Mouse (Mus musculus) retina, postnatal 1 day (tissue): ENCODE data around the gene Kiss1r.
"Not testable (repeated sequence)": the region's sequence is repeated elsewhere in the genome, so short reads cannot be mapped to it uniquely, and the experiment has no call there.

Source experiments
- DNase-seq: peaks from one replicate; pipeline ENCODE4 v3.0.0-alpha.2; 2012

Kiss1r gene

DNA sequence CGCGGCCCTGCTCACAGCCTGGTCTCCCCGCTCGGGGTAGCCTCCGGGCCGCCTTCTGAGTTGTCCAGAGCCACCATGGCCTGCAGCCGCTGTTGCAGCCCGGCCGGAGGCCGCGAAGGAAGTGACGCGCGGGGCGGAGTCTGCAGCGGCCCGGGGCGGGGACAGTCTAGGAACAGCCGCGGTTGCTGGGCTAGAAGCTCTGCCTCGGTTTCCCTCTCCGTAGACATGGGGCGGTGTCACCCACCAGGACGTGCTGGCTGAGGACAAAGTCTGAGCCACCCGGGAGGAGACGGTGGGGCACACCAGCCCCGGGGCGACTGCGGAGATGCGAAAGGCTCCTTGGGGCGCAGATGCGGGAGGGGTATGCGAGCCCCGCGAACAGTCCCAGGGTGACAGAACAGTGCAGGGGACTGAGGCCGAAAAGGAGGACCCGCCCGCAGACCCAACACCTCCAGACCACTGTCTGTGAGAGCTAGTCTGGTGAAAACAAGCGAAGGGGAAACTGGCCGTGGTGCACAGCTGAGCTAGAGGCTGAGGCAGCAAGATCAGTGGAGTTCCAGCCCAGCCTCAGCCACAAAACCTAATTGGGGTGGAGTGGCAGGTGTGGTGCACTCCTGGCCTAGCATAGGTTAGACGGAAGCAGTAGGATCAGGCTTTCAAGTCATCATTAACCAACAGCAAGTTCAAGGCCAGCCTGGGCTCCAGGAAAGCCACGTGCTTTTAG, at the start of gene Kiss1r:
Gene Kiss1r (plus strand): TSS at position 164 of the 724 bp plus-strand sequence.
- DNase-seq = peak; percentile 83

- no peak for DNase-seq
These were observed 44.9 kb upstream of the Kiss1r start for GRCm38 (mm10) chr10:79871845-79872244.

DNA sequence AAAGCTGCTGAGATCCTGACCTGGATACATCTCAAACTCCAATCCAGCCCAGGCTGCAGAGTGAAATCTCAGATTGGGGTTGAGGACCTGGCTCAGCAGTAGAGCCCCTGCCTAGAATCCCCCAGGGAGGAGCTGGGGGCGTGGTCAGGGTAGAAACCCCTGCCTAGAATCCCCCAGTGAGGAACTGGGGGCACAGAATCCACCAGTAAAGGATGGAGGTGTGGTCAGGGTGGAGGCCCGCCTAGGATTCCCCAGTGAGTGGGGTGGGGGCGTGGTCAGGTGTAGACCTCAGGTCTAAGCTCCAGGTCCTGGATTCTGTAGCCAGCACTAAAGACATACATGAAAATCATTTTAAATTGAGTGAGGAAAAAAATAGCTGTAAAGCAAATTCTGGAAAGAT, 43.9 kb upstream of the Kiss1r start:
- no peak for DNase-seq

GRCm38 (mm10) chr10:79873313-79873712, 43.5 kb upstream of the Kiss1r start:
- DNase-seq = peak; percentile 30

DNA sequence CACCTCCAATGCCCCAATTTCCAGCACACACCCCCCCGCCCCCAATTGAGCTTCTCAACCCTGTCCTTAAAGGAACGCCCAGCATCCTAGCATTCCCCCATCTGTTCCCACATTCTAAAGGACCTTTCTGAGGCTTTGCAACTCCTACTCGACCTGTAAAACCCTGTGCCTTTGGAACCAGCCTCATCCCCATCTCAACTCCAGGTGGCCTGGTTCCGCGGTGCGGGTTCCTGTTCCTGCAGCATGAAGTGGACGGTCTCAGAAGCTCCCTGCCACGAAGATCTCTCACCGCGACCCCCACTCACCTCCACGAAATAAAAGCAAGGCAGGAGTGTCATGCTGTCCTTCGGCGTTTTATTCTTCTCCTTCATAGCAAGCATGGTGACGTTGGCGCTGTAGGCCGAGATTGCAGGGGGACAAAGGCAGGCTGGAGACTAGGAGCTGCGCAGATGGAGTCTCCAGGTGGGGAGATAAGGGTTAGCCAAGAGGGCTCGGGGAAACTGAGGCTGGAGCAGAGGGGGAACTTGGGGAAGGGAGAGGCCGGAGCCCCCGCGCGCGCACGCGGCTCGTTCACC, 43.0 kb upstream of the Kiss1r start:
- DNase-seq = peak; percentile 46

- DNase-seq = peak; percentile 93
These were observed 42.4 kb upstream of the Kiss1r start, which contains the start of the genes Prtn3 and Plppr3 for GRCm38 (mm10) chr10:79874290-79874862. TSS of gene Prtn3 (plus strand) at chr10:79874476. TSS of gene Plppr3 (minus strand) at chr10:79874634.

- DNase-seq = no peak
These were observed 39.6 kb upstream of the Kiss1r start for GRCm38 (mm10) chr10:79877174-79877573.

DNA sequence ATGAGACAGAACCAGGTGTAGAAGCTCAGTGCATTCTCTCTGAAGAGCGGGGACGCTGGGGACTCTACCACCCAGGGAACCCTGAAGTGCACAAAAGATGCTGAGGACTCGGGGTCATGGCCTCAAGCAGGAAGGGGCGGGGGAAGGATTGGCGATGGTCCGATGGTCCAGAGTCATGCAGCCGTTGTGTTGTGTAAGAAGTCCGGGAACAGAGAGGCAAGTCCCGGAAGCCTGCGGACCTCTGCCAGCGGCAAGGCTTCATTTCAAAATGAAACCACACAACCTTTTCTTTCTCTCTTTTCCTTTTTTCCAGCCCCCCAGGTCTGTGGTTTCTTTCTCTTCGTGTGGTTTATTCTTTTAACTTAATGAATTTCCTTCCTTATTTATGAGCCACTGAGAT, 39.0 kb upstream of the Kiss1r start:
- no peak for DNase-seq

DNA sequence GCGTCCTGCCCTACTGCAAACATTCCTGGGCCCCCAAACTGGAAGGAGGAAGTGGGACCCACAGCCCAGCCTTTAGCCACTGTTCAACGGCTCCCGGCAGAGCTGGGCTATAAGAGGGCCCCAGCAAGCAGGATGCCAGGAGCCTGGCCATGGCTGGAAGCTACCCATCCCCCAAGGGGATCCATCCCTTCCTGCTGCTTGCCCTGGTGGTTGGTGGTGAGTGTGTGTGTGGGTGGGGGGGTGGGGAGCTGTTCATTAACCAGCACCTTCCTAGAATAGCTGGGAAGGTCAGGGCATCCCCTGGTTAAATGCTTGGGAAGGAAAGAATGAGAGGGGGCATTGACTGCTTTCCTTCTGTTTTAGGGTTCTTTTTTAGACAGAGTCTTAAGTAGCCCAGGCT, 37.2 kb upstream of the Kiss1r start:
- DNase-seq = no peak

- no peak for DNase-seq
These were observed 36.0 kb upstream of the Kiss1r start for GRCm38 (mm10) chr10:79880721-79881120.

DNA sequence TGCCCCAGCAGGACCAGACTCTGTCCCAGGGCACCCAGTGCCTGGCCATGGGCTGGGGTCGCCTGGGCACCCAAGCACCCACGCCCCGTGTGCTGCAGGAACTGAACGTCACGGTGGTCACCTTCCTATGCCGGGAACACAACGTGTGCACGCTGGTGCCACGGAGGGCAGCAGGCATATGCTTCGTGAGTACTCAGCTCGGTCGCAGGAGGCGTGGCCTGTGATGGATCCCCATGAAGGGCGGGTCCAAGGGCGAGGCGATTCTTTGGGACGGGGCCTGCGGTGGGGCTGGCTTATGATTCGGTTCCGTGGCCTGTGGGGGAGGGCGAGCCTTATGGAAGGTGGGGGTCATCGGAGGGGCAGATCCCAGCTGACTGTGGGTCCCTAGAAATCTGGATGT, 34.8 kb upstream of the Kiss1r start:
- DNase-seq = peak; percentile 68

- DNase-seq = peak; percentile 92
These were observed 33.3 kb upstream of the Kiss1r start for GRCm38 (mm10) chr10:79883297-79884084.

DNA sequence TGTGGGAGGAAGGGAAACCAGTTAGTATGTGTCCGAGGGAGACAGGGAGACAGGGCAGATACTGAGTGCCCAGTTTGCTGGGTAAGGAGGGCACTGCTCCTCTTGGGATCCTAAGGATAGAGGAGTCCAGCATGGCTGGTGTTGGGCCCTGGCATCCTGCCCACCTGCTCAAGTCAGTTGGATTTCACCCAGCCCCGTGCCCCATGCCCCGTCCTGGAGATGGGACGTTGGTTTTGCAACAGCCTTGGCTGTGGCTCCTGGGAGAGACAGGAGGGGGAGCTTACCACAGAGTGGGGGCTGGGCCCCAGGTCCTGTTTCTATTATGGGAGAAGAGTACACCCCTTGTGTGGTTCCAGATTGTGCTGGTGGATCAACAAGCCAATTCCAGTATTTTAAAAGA, 32.3 kb upstream of the Kiss1r start:
- DNase-seq = no peak

DNA sequence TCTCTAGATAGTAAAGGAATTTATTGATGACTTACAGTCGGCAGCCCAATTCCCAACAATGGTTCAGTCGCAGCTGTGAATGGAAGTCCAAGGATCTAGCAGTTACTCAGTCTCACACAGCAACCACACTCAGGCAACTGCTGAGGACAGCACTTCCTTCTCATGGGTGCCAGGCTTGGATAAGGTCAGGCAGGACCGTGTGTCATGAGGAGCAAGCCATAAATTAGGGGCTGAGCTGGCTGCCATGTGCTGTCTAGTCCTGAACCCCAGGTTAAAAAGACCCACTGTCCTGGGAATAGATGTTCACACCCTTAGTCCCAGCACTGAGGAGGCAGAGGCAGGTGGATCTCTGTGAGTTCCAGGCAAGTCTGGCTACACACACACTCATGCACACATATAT, 31.8 kb upstream of the Kiss1r start:
- DNase-seq = not testable (repeated sequence)

- no peak for DNase-seq
These were observed 30.7 kb upstream of the Kiss1r start, which contains the start of gene Elane for GRCm38 (mm10) chr10:79886054-79886453. TSS of gene Elane (plus strand) at chr10:79886247.

DNA sequence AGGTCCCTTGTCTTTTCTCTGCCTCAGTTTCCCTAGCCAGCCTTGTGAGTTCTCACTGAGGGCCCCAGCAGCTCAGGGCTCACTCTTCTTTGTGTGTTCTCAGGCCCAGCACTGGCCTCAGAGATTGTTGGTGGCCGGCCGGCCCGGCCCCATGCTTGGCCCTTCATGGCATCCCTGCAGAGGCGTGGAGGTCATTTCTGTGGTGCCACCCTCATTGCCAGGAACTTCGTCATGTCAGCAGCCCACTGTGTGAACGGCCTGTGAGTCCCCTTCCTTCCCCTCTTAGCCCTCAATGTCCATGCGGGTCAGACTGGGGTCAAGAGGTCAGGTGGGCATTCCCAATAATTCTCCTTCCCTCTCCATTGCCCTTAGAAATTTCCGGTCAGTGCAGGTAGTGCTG, 30.2 kb upstream of the Kiss1r start:
- DNase-seq = no peak

- no peak for DNase-seq
These were observed 27.4 kb upstream of the Kiss1r start for GRCm38 (mm10) chr10:79889386-79889785.

- DNase-seq = no peak
These were observed 26.1 kb upstream of the Kiss1r start, which contains the start of gene Cfd for GRCm38 (mm10) chr10:79890670-79891069. TSS of gene Cfd (plus strand) at chr10:79890853.

DNA sequence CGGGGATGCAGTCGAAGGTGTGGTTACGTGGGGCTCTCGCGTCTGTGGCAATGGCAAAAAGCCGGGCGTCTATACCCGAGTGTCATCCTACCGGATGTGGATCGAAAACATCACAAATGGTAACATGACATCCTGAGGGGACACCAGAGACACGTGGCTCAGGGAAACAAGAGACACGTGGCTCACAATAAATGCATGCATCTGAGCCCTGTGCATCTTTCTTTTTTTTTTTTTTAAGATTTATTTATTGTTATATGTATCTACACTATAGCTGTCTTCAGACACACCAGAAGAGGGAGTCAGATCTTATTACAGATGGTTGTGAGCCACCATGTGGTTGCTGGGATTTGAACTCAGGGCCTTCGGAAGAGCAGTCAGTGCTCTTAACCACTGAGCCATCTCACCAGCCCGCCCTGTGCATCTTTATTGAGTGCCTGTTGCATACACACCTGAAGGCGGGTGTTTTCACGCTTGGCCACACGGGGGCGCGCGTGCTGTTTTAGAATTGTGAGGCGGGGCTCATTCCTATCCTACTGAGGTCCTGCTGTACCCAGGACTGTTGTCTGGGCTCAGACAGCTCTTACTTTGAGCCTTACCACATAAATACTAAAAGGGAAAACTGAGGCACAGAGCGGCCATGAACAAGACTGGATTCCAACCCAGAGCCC, 24.2 kb upstream of the Kiss1r start:
- peak; percentile 86 for DNase-seq

- DNase-seq = no peak
These were observed 20.5 kb upstream of the Kiss1r start for GRCm38 (mm10) chr10:79896306-79896705.

DNA sequence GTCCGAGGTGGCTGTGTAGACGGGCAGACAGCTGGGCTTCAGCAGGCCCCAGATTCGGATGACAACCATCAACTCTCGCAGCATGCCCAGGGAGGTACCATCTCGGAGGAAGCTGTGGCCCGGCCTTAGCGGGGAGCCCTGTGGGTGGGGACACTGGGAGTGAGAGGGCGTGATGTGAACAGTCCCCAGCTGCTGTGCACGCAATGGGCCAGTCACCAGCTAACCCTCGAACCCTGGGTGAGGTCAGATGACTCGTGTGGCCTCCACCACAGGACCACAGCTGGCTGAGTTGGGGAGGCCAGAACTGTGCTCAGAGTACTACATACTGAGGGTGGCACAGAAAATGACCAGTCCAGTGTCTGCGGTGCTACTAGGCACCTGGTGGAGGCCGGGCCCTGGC, 20.0 kb upstream of the Kiss1r start:
- DNase-seq = no peak
